Mouse (Mus musculus) CH12.LX (cell line): ENCODE results near the gene Ccdc97. TPM values are rescaled to one million over a fixed set of nuclear protein-coding genes. Genes with fewer than 3 reads are reported as not detected.

Experiments
- DNase-seq: peaks from one replicate; pipeline ENCODE4 v3.0.0-alpha.2; 2013; ENCODE audit errors: extremely low read depth
- H3K27ac ChIP-seq: 2 replicates; pipeline ENCODE4 v1.5.1; 2012; ENCODE audit warnings: low read depth, mild to moderate bottlenecking, control low read depth, moderate library complexity; ENCODE audit not compliant: insufficient read depth
- H3K27me3 ChIP-seq: replicated peaks from 2 replicates; pipeline ENCODE3; 2012; ENCODE audit warnings: inconsistent platforms
- H3K36me3 ChIP-seq, 2 experiments: replicated peaks in 1 of 2; 2 replicates each; pipeline versions ENCODE3 to v1.6.1; 2012; ENCODE audit warnings: inconsistent platforms in 1 of 2, low read length in 1 of 2, mild to moderate bottlenecking in 1 of 2, mixed read lengths in 1 of 2, moderate library complexity in 1 of 2; ENCODE audit not compliant: control insufficient read depth in 1 of 2, insufficient read depth in 1 of 2
- H3K4me1 ChIP-seq, 2 experiments: 2 replicates each; pipeline ENCODE4 v1.6.1; 2012; ENCODE audit warnings: inconsistent platforms in 1 of 2, moderate library complexity in 1 of 2; ENCODE audit not compliant: insufficient read depth in 2 of 2, control insufficient read depth in 1 of 2
- H3K4me2 ChIP-seq: 2 replicates; pipeline ENCODE4 v1.6.1; 2012; ENCODE audit warnings: low read depth, mild to moderate bottlenecking, control low read depth; ENCODE audit not compliant: poor library complexity, insufficient read depth, severe bottlenecking
- H3K4me3 ChIP-seq, 3 experiments: fragments of 150-350 bp in 1 of 3; sonication (generic) in 1 of 3; replicated peaks in 1 of 3; 2 replicates each; pipeline versions ENCODE3 to v1.5.1; 2011 to 2012; ENCODE audit warnings: low read depth in 2 of 3, low read length in 2 of 3, mild to moderate bottlenecking in 2 of 3, moderate library complexity in 2 of 3, control low read depth in 1 of 3, improper control_type of control experiment in 1 of 3, inconsistent platforms in 1 of 3, mixed read lengths in 1 of 3; ENCODE audit not compliant: poor library complexity in 1 of 3
- H3K79me2 ChIP-seq: replicated peaks from 2 replicates; pipeline ENCODE4 v1.6.1; 2012; ENCODE audit warnings: mild to moderate bottlenecking, moderate library complexity; ENCODE audit not compliant: control insufficient read depth, poor library complexity, insufficient read depth, severe bottlenecking; ENCODE audit errors: extremely low read depth
- H3K9ac ChIP-seq: 2 replicates; pipeline ENCODE4 v1.6.1; 2012; ENCODE audit warnings: low read depth, mild to moderate bottlenecking, control low read depth, moderate library complexity; ENCODE audit not compliant: insufficient read depth
- H3K9me3 ChIP-seq: replicated peaks from 2 replicates; pipeline ENCODE3; 2012; ENCODE audit warnings: low read length, inconsistent platforms, mixed read lengths
- BHLHE40 ChIP-seq: IDR thresholded peaks from 2 replicates; pipeline ENCODE4 v1.6.1; 2011; ENCODE audit warnings: mild to moderate bottlenecking, low read depth, low read length, improper control_type of control experiment
- CHD2 ChIP-seq: IDR thresholded peaks from 2 replicates; pipeline ENCODE4 v1.6.1; 2011; ENCODE audit warnings: low read length, improper control_type of control experiment
- CTCF ChIP-seq, 2 experiments: IDR thresholded peaks in 1 of 2; conservative IDR thresholded peaks in 1 of 2; 2 replicates each; pipeline ENCODE4 v1.5.1; 2011 to 2012; ENCODE audit warnings: low read depth in 2 of 2, low read length in 2 of 2, improper control_type of control experiment in 1 of 2, inconsistent platforms in 1 of 2, mild to moderate bottlenecking in 1 of 2, moderate library complexity in 1 of 2
- E2F4 ChIP-seq: IDR thresholded peaks from 2 replicates; pipeline ENCODE4 v1.6.1; 2011; ENCODE audit warnings: low read depth, low read length, improper control_type of control experiment; ENCODE audit not compliant: insufficient replicate concordance
- ELF1 ChIP-seq: IDR thresholded peaks from 2 replicates; pipeline ENCODE4 v1.6.1; 2014; ENCODE audit warnings: low read depth, mild to moderate bottlenecking, inconsistent platforms, low read length, improper control_type of control experiment
- ETS1 ChIP-seq: conservative IDR thresholded peaks from 2 replicates; pipeline ENCODE4 v1.6.1; 2012; ENCODE audit warnings: low read depth, mild to moderate bottlenecking, inconsistent platforms, low read length, improper control_type of control experiment, moderate library complexity
- HCFC1 ChIP-seq: IDR thresholded peaks from 2 replicates; pipeline ENCODE4 v1.6.1; 2012; ENCODE audit warnings: low read depth, mild to moderate bottlenecking, inconsistent platforms, low read length, improper control_type of control experiment
- IRF4 ChIP-seq: IDR thresholded peaks from 2 replicates; pipeline ENCODE4 v1.6.1; 2014; ENCODE audit warnings: low read depth, mild to moderate bottlenecking, inconsistent platforms, low read length, improper control_type of control experiment
- JUN ChIP-seq: IDR thresholded peaks from 2 replicates; pipeline ENCODE4 v1.6.1; 2011; ENCODE audit warnings: low read depth, mild to moderate bottlenecking, low read length, improper control_type of control experiment, moderate library complexity; ENCODE audit not compliant: insufficient read depth
- JUND ChIP-seq: conservative IDR thresholded peaks from 2 replicates; pipeline ENCODE4 v1.6.1; 2011; ENCODE audit warnings: low read depth, low read length, improper control_type of control experiment
- KAT2A ChIP-seq: IDR thresholded peaks from 2 replicates; pipeline ENCODE4 v1.6.1; 2012; ENCODE audit warnings: low read length, improper control_type of control experiment, inconsistent platforms; ENCODE audit not compliant: insufficient replicate concordance
- MAFK ChIP-seq: IDR thresholded peaks from 2 replicates; pipeline ENCODE4 v1.6.1; 2011; ENCODE audit warnings: low read length, improper control_type of control experiment; ENCODE audit not compliant: insufficient replicate concordance
- MAX ChIP-seq: IDR thresholded peaks from 2 replicates; pipeline ENCODE4 v1.6.1; 2011; ENCODE audit warnings: low read length, improper control_type of control experiment
- MAZ ChIP-seq: IDR thresholded peaks from 2 replicates; pipeline ENCODE4 v1.6.1; 2012; ENCODE audit warnings: low read depth, mild to moderate bottlenecking, inconsistent platforms, low read length, improper control_type of control experiment, moderate library complexity
- MEF2A ChIP-seq: IDR thresholded peaks from 2 replicates; pipeline ENCODE4 v1.6.1; 2014; ENCODE audit warnings: low read depth, mild to moderate bottlenecking, inconsistent platforms, low read length, improper control_type of control experiment, borderline replicate concordance
- MXI1 ChIP-seq: IDR thresholded peaks from 2 replicates; pipeline ENCODE4 v1.6.1; 2011; ENCODE audit warnings: mild to moderate bottlenecking, low read depth, low read length, improper control_type of control experiment
- MYC ChIP-seq: IDR thresholded peaks from 2 replicates; pipeline ENCODE4 v1.6.1; 2011; ENCODE audit warnings: low read depth, mild to moderate bottlenecking, improper control_type of control experiment, low read length
- NELFE ChIP-seq: IDR thresholded peaks from 2 replicates; pipeline ENCODE4 v1.6.1; 2011; ENCODE audit warnings: low read depth, low read length, improper control_type of control experiment
- NRF1 ChIP-seq: IDR thresholded peaks from 2 replicates; pipeline ENCODE4 v1.6.1; 2014; ENCODE audit warnings: low read depth, mild to moderate bottlenecking, inconsistent platforms, low read length, improper control_type of control experiment, moderate library complexity
- PAX5 ChIP-seq: IDR thresholded peaks from 2 replicates; pipeline ENCODE4 v1.6.1; 2012; ENCODE audit warnings: low read length, inconsistent platforms, mixed read lengths
- POLR2A ChIP-seq: IDR thresholded peaks from 2 replicates; pipeline ENCODE4 v1.6.1; 2011; ENCODE audit warnings: low read depth, mild to moderate bottlenecking, improper control_type of control experiment, low read length
- POLR2AphosphoS2 ChIP-seq: IDR thresholded peaks from 2 replicates; pipeline ENCODE4 v1.6.1; 2011; ENCODE audit warnings: low read depth, low read length, improper control_type of control experiment
- RAD21 ChIP-seq: IDR thresholded peaks from 2 replicates; pipeline ENCODE4 v1.6.1; 2011; ENCODE audit warnings: low read depth, mild to moderate bottlenecking, low read length, improper control_type of control experiment, moderate library complexity
- RCOR1 ChIP-seq: conservative IDR thresholded peaks from 2 replicates; pipeline ENCODE4 v1.6.1; 2012; ENCODE audit warnings: low read depth, mild to moderate bottlenecking, inconsistent platforms, low read length, improper control_type of control experiment
- SIN3A ChIP-seq: IDR thresholded peaks from 2 replicates; pipeline ENCODE4 v1.6.1; 2012; ENCODE audit warnings: low read length, improper control_type of control experiment, inconsistent platforms
- SMC3 ChIP-seq: IDR thresholded peaks from 2 replicates; pipeline ENCODE4 v1.6.1; 2011; ENCODE audit warnings: low read depth, low read length, improper control_type of control experiment
- TBP ChIP-seq: conservative IDR thresholded peaks from 2 replicates; pipeline ENCODE4 v1.6.1; 2011; ENCODE audit warnings: low read depth, low read length, improper control_type of control experiment
- UBTF ChIP-seq: IDR thresholded peaks from 2 replicates; pipeline ENCODE4 v1.6.1; 2012; ENCODE audit warnings: low read depth, mild to moderate bottlenecking, inconsistent platforms, low read length, improper control_type of control experiment, moderate library complexity
- USF1 ChIP-seq: IDR thresholded peaks from 2 replicates; pipeline ENCODE4 v1.6.1; 2014; ENCODE audit warnings: low read depth, mild to moderate bottlenecking, inconsistent platforms, low read length, improper control_type of control experiment
- USF2 ChIP-seq: conservative IDR thresholded peaks from 2 replicates; pipeline ENCODE4 v1.6.1; 2011; ENCODE audit warnings: low read depth, low read length, improper control_type of control experiment
- ZC3H11A ChIP-seq: IDR thresholded peaks from 2 replicates; pipeline ENCODE4 v1.6.1; 2012; ENCODE audit warnings: low read depth, mild to moderate bottlenecking, inconsistent platforms, low read length, improper control_type of control experiment
- ZKSCAN1 ChIP-seq: IDR thresholded peaks from 2 replicates; pipeline ENCODE4 v1.6.1; 2012; ENCODE audit warnings: low read depth, inconsistent platforms, low read length, improper control_type of control experiment, borderline replicate concordance
- ZMIZ1 ChIP-seq: IDR thresholded peaks from 2 replicates; pipeline ENCODE4 v1.6.1; 2012; ENCODE audit warnings: low read depth, mild to moderate bottlenecking, inconsistent platforms, low read length, improper control_type of control experiment
- ZNF384 ChIP-seq: IDR thresholded peaks from 2 replicates; pipeline ENCODE4 v1.6.1; 2012; ENCODE audit warnings: low read depth, low read length, improper control_type of control experiment, inconsistent platforms
- dilution Hi-C: fragments of 300-500 bp; cut with MboI; formaldehyde crosslinking; loops from 2 replicates; pipeline ENCODE4 v1.14.3; 2020; ENCODE audit warnings: low sequenced_read_pairs; ENCODE audit not compliant: extremely low pct_unique_long_range_greater_than_20kb, extremely low pct_ligation_motif_present
- in situ Hi-C: fragments of 300-500 bp; cut with MboI; formaldehyde crosslinking; loops from 3 replicates; pipeline ENCODE4 v1.14.3; 2019; ENCODE audit warnings: low sequenced_read_pairs, low pct_ligation_motif_present, low pct_unique_long_range_greater_than_20kb, mixed read lengths
- polyA plus RNA-seq: library from polyadenylated mRNA; unstranded; fragments of >175 nt; gene quantifications from 2 replicates; pipeline ENCODE4 v1.2.1, GENCODE M21; 2012; ENCODE audit warnings: low read depth; ENCODE audit not compliant: insufficient read length
- total RNA-seq, 2 experiments: library from RNA; depleted of rRNA; stranded (reverse); fragments of 300-350 nt in 1 of 2; fragments of >200 nt in 1 of 2; gene quantifications; 2 replicates each; pipeline ENCODE4 v1.2.3; 2012 to 2014

Ccdc97 gene
- total and polyA plus RNA-seq, 3 experiments: 5.7 to 44.8 (median 14.1) TPM

GRCm38 (mm10) chr7:25686680-25687531 is 32.0 kb downstream of the Ccdc97 start, which contains the start of gene Tgfb1:
Gene Tgfb1 (plus strand): TSS chr7:25687002.
- Histone ChIP-seq H3K4me1 (peaks cover 23 to 55% of the 10 kb centered on the region in 2 experiments), H3K36me3 (peaks cover 3 to 40% of the 10 kb centered on the region in 2 experiments), H3K79me2 (peaks cover 23% of the 10 kb centered on the region), H3K27me3 (no peaks in the 10 kb centered on the region), H3K9me3 (no peaks in the 10 kb centered on the region), H3K27ac (peak within 1 kb of the TSS; percentile 61), H3K4me2 (peak within 1 kb of the TSS; percentile 60), H3K4me3 (peak within 1 kb of the TSS; percentile 73 to 87 (median 83)), H3K9ac (peak within 1 kb of the TSS; percentile 98)
- dilution Hi-C loops: no loop called here
- in situ Hi-C loops: no loop called here
- peak; percentile 73 for DNase-seq
- peak; percentile 38; the same call in 1 of the 2 replicates for TF ChIP-seq TBP
- TF ChIP-seq ELF1: peak; percentile 18; the same call in 1 of the 2 replicates
- TF ChIP-seq SMC3: peak; percentile 37; the same call in 1 of the 2 replicates
- peak; percentile 86; the same call in 1 of the 2 replicates for TF ChIP-seq SIN3A
- TF ChIP-seq RCOR1: no peak
- no peak for TF ChIP-seq USF1
- no peak for TF ChIP-seq JUN
- no peak for TF ChIP-seq PAX5
- TF ChIP-seq POLR2A: peak; percentile 70
- TF ChIP-seq RAD21: no peak
- TF ChIP-seq CHD2: no peak
- no peak for TF ChIP-seq HCFC1
- TF ChIP-seq NELFE: peak; percentile 63
- TF ChIP-seq POLR2AphosphoS2: no peak
- TF ChIP-seq ETS1: no peak
- TF ChIP-seq ZMIZ1: peak; percentile 65; the same call in 1 of the 2 replicates
- TF ChIP-seq IRF4: 0 out of 2 replicates have a peak, but pooled peaks have one; percentile 35
- no peak for TF ChIP-seq USF2
- no peak for TF ChIP-seq JUND
- TF ChIP-seq CTCF (conservative IDR thresholded peaks at IDR 0.05 in 1 of 2, IDR thresholded peaks at IDR 0.05 in 1 of 2; ENCODE audit: low read depth in 2 of 2, low read length in 2 of 2): peak in 1 of 2 experiments; percentile 67; a peak in 2 of 4 replicates
- no peak for TF ChIP-seq ZNF384
- TF ChIP-seq KAT2A: no peak
- TF ChIP-seq ZC3H11A: no peak
- TF ChIP-seq MEF2A: peak; percentile 74; the same call in 1 of the 2 replicates
- no peak for TF ChIP-seq MAFK
- TF ChIP-seq BHLHE40: no peak
- TF ChIP-seq NRF1: no peak
- no peak for TF ChIP-seq E2F4
- TF ChIP-seq UBTF: peak; percentile 81; the same call in 1 of the 2 replicates
- TF ChIP-seq MYC: no peak
- peak; percentile 92 for TF ChIP-seq MAZ
- TF ChIP-seq MAX: no peak
- no peak for TF ChIP-seq MXI1
- TF ChIP-seq ZKSCAN1: no peak; the same call in 1 of the 2 replicates
